ENCODE assay signal across 8 mouse cellular contexts in the genomic region with DNA sequence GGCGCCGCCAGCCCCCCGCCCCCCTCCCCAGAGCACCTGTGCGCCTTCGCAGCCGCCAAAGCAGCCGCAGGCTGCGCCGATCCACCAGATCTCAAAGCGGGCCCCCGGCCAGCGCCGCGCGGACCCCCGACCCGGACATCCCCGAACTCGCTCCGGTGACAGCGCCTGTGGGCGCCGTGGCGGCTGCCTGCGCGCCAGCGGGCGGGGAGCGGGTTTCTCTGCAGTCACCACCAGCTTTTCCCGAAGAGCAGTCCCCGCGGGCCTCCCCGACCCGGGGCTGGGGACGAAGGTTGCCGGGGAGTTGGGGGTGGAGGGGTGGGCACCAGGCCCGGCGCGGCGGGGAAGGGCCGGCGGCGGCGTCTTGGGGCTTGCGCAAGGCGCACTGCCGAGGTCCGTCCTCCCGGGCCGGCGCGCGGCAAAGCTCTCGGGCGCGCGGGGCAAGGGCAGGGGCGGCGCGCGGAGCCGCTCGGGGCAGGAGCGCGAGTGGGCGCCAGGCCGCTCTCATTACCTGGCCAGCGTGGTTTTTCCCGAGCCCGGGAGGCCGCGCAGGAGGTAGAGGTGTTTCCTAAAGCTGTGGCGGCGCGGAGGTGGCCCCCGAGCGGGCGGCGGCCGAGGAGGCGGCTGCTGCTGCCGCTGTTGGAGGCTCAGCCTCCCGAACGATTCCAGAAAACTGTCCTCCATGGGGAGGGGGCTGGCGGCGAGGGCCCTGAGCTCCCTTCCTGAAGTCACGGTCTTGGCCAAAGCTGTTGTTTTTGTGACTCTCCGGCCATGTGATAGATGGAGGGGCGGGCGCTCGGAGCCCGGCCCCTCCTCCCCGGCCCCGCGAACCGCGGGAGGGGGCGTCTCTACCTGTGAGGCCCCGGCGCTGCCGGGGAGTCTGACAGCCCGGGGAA. TPM values are rescaled to one million over a fixed set of nuclear protein-coding genes. Genes with fewer than 3 reads are reported as not detected.
A peak's percentile ranks its signal among the peaks of the same experiment; 100 is the strongest.
DNase-seq lines count a peak whose midpoint lies in the region; ATAC-seq lines count a peak whose summit lies in the region.

No protein-coding gene starts in this region.

- peak overlapping the region; percentile 90 for H3K4me3 ChIP-seq in hindbrain, embryonic 15.5 days
- H3K4me3 ChIP-seq in macrophage (ENCODE audit: inconsistent target), result peak overlapping the region; percentile 67

- H3K27me3 ChIP-seq in hindbrain, embryonic 15.5 days, result peaks cover 14% of the 10 kb centered on the region

- ATAC-seq in hindbrain, embryonic 15.5 days (ENCODE audit: low FRiP score, low read depth), result peak; percentile 87

- peak overlapping the region; percentile 92 for H3K4me2 ChIP-seq in hindbrain, embryonic 15.5 days

- no peaks in the 10 kb centered on the region for H3K9me3 ChIP-seq in hindbrain, embryonic 15.5 days

- H3K79me2 ChIP-seq in macrophage (ENCODE audit: inconsistent target), result peaks cover 36% of the 10 kb centered on the region

- peaks cover 16% of the 10 kb centered on the region for H3K4me1 ChIP-seq in hindbrain, embryonic 15.5 days (replicated peaks)

- WGBS in hindbrain, embryonic 15.5 days, result under 1% methylated on average over 95 of the region's 102 CpGs
- WGBS in macrophage (ENCODE audit: missing documents), result under 1% methylated on average over 94 of the region's 102 CpGs

- H3K36me3 ChIP-seq in hindbrain, embryonic 15.5 days, result no peaks in the 10 kb centered on the region; the same call in 1 of the 2 replicates
- peaks cover 8% of the 10 kb centered on the region; the same call in 1 of the 2 replicates for H3K36me3 ChIP-seq in macrophage (ENCODE audit: inconsistent target)

- H3K9ac ChIP-seq in hindbrain, embryonic 15.5 days, result peak overlapping the region; percentile 80

- H3K27ac ChIP-seq in hindbrain, embryonic 15.5 days (replicated peaks), result peak overlapping the region; percentile 77
- H3K27ac ChIP-seq in macrophage, result peak overlapping the region; percentile 72; the same call in 1 of the 2 replicates

- DNase-seq in MN1 (ENCODE audit: low spot score), result peak; percentile 69
- DNase-seq in cerebellum, adult 9-10 months, result peak; percentile 72
- DNase-seq in frontal cortex, postnatal 36 days (ENCODE audit: low spot score in 2 of 2), result peak; percentile 62 to 72
- peak; percentile 59 to 70 for DNase-seq in left cerebral cortex, adult 8-10 months (ENCODE audit: low spot score in 2 of 2)
- DNase-seq in right cerebral cortex, adult 2 months (ENCODE audit: low spot score in 2 of 2), result peak; percentile 55 to 67
- DNase-seq in urinary bladder, postnatal 25 days (ENCODE audit: low spot score), result peak; percentile 40

RNA-seq across cellular contexts. Expression of gene N4bp2l1, which starts 3.0 kb away (rescaled TPM):
- 16.3 and 16.5 TPM in 2 replicates for polyA plus RNA-seq in hindbrain, embryonic 15.5 days (2015; fragmentation: Nextera tagmentation; extraction: Ambion mirVana)
- 10 to 100 TPM; 53.3 to 56.8 (median 55.8) TPM for total RNA-seq in left cerebral cortex, adult 8-10 months (2022)
- total RNA-seq in macrophage (2018; cell fraction: chromatin; rRNA removed), result 100 to 1,000 TPM in 17 of 26 experiments, 10 to 100 TPM in 9; 16.4 to 246 (median 171) TPM
- 10 to 100 TPM; 16.7 to 74.8 (median 51.4) TPM for total RNA-seq in macrophage (2018; cell fraction: cytosol; rRNA removed)
- 100 to 1,000 TPM in 17 of 26 experiments, 10 to 100 TPM in 9; 33.4 to 245 (median 128) TPM for total RNA-seq in macrophage (2018; cell fraction: nucleus; rRNA removed)
- 22.9 to 68.6 TPM (median 43.0 TPM) in 3 replicates for polyA plus RNA-seq in macrophage (2018)

Comparison
In these comparisons a context has a peak if more than half of its experiments do, and no peak if none do; other contexts are left out.
1. Peak in every context shown above with its lines: DNase-seq, ATAC-seq, H3K4me3 ChIP-seq and H3K27ac ChIP-seq.